Mouse (Mus musculus) liver, embryonic 13.5 days (tissue): ENCODE measurements around the gene Amph. TPM values are rescaled to one million over a fixed set of nuclear protein-coding genes. Genes with fewer than 3 reads are reported as not detected.

ENCODE experiments used
- ATAC-seq: fragments of 200-750 bp; cut with Nextera tagmentation; 2 replicates; pipeline ENCODE4 v1.8.0; 2017; ENCODE audit warnings: low read depth, mild to moderate bottlenecking, moderate number of reproducible peaks, moderate library complexity
- DNase-seq: peaks from one replicate; pipeline ENCODE4 v3.0.0; 2022
- H3K27ac ChIP-seq: fragments of 300-500 bp; sonication (generic); 2 replicates; pipeline ENCODE4 v1.5.1; 2015; ENCODE audit warnings: moderate library complexity, mild to moderate bottlenecking, inconsistent platforms
- H3K27me3 ChIP-seq: fragments of 300-500 bp; sonication (generic); 2 replicates; pipeline ENCODE4 v1.6.1; 2015; ENCODE audit warnings: mild to moderate bottlenecking, inconsistent platforms
- H3K36me3 ChIP-seq: fragments of 300-500 bp; sonication (generic); 2 replicates; pipeline ENCODE4 v1.6.1; 2015; ENCODE audit warnings: mild to moderate bottlenecking, inconsistent platforms
- H3K4me1 ChIP-seq: fragments of 300-500 bp; sonication (generic); replicated peaks from 2 replicates; pipeline ENCODE4 v1.6.1; 2015; ENCODE audit warnings: inconsistent platforms
- H3K4me2 ChIP-seq: fragments of 300-500 bp; sonication (generic); 2 replicates; pipeline ENCODE4 v1.6.1; 2015; ENCODE audit warnings: inconsistent platforms, mild to moderate bottlenecking, moderate library complexity
- H3K4me3 ChIP-seq: fragments of 300-500 bp; sonication (generic); replicated peaks from 2 replicates; pipeline ENCODE4 v1.5.1; 2015; ENCODE audit warnings: mild to moderate bottlenecking, inconsistent platforms
- H3K9ac ChIP-seq: fragments of 300-500 bp; sonication (generic); 2 replicates; pipeline ENCODE4 v1.6.1; 2015; ENCODE audit warnings: mild to moderate bottlenecking, inconsistent platforms
- H3K9me3 ChIP-seq: fragments of 300-500 bp; sonication (generic); replicated peaks from 2 replicates; pipeline ENCODE4 v1.6.1; 2016; ENCODE audit warnings: inconsistent platforms
- WGBS: fragments of 180-500 bp; shearing (Covaris S2); methylation state at CpG from one replicate; pipeline ENCODE4 v1.1.7; 2015; ENCODE audit not compliant: insufficient replicate concordance; 5-methylcytosine and 5-hydroxymethylcytosine counted together
- polyA plus RNA-seq: library from polyadenylated mRNA; unstranded; fragments of >200 nt; fragmentation: Nextera tagmentation; extraction: Ambion mirVana; gene quantifications from 2 replicates; pipeline ENCODE4 v1.2.1, GENCODE M21; 2015

Amph gene
- polyA plus RNA-seq, 1 experiment from 2014 or later: 0.29 TPM

- DNase-seq (no peak), ATAC-seq (no peak)
- H3K27me3 ChIP-seq: no peaks in the 10 kb centered on the region
- no peak overlapping the region for H3K4me2 ChIP-seq
- H3K4me3 ChIP-seq: no peak overlapping the region
- no peaks in the 10 kb centered on the region for H3K4me1 ChIP-seq
- no peaks in the 10 kb centered on the region for H3K9me3 ChIP-seq
- H3K36me3 ChIP-seq: no peaks in the 10 kb centered on the region
- no peak overlapping the region for H3K27ac ChIP-seq
- H3K9ac ChIP-seq: no peak overlapping the region
- WGBS: 58% methylated on average over 3 of the region's 3 CpGs
Measured at GRCm38 (mm10) chr13:19026923-19027322, 78.9 kb downstream of the Amph start.

GRCm38 (mm10) chr13:19027766-19028350 is 79.9 kb downstream of the Amph start:
- WGBS: 59% methylated on average over 6 of the region's 6 CpGs
- H3K9me3 ChIP-seq: no peaks in the 10 kb centered on the region
- ATAC-seq (no peak), DNase-seq (no peak)
- H3K36me3 ChIP-seq: no peaks in the 10 kb centered on the region
- no peaks in the 10 kb centered on the region for H3K27me3 ChIP-seq
- no peaks in the 10 kb centered on the region for H3K4me1 ChIP-seq
- no peak overlapping the region for H3K27ac ChIP-seq
- no peak overlapping the region for H3K9ac ChIP-seq
- no peak overlapping the region for H3K4me3 ChIP-seq
- H3K4me2 ChIP-seq: no peak overlapping the region

- 72% methylated on average over 8 of the region's 8 CpGs for WGBS
- H3K9ac ChIP-seq: no peak overlapping the region
- no peaks in the 10 kb centered on the region for H3K27me3 ChIP-seq
- DNase-seq: no peak
- no peak for ATAC-seq
- no peaks in the 10 kb centered on the region for H3K4me1 ChIP-seq
- no peak overlapping the region for H3K4me2 ChIP-seq
- no peaks in the 10 kb centered on the region for H3K9me3 ChIP-seq
- H3K27ac ChIP-seq: no peak overlapping the region
- no peaks in the 10 kb centered on the region for H3K36me3 ChIP-seq
- H3K4me3 ChIP-seq: no peak overlapping the region
Measured at GRCm38 (mm10) chr13:19031916-19032688, 84.1 kb downstream of the Amph start.

DNA sequence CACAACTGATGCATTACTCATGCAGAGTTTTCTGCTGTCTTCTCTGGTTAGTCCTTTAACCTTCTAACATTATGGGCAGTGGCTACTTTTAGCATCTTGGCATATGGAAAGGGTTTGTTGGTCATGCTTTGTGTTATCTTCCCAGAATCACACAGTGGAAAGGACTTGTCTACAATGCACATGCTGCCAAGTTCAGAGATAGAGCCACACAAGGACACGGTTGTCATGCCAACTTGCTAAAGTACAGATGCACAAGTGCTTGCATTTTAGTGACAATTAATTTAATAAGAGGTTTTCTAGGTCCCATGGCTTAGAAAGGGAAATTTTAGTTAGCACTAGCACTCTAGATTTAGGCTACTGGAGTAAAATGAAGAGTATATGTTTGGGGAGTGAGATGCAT is 104.1 kb downstream of the Amph start:
- DNase-seq (no peak), ATAC-seq (no peak)
- H3K27ac ChIP-seq: no peak overlapping the region
- 45% methylated on average over 1 of the region's 1 CpGs for WGBS
- H3K27me3 ChIP-seq: no peaks in the 10 kb centered on the region
- H3K36me3 ChIP-seq: no peaks in the 10 kb centered on the region
- no peak overlapping the region for H3K9ac ChIP-seq
- no peaks in the 10 kb centered on the region for H3K4me1 ChIP-seq
- H3K9me3 ChIP-seq: no peaks in the 10 kb centered on the region
- no peak overlapping the region for H3K4me2 ChIP-seq
- H3K4me3 ChIP-seq: no peak overlapping the region

- H3K4me2 ChIP-seq: no peak overlapping the region
- 52% methylated on average over 2 of the region's 2 CpGs for WGBS
- H3K27ac ChIP-seq: no peak overlapping the region
- no peaks in the 10 kb centered on the region for H3K36me3 ChIP-seq
- DNase-seq: no peak
- H3K9me3 ChIP-seq: no peaks in the 10 kb centered on the region
- H3K9ac ChIP-seq: no peak overlapping the region
- H3K27me3 ChIP-seq: no peaks in the 10 kb centered on the region
- no peak for ATAC-seq
- H3K4me1 ChIP-seq: no peaks in the 10 kb centered on the region
- H3K4me3 ChIP-seq: no peak overlapping the region
Measured at GRCm38 (mm10) chr13:19054504-19054903, 106.5 kb downstream of the Amph start.

GRCm38 (mm10) chr13:19072261-19072660 is 124.3 kb downstream of the Amph start:
- DNase-seq (no peak), ATAC-seq (no peak)

DNA sequence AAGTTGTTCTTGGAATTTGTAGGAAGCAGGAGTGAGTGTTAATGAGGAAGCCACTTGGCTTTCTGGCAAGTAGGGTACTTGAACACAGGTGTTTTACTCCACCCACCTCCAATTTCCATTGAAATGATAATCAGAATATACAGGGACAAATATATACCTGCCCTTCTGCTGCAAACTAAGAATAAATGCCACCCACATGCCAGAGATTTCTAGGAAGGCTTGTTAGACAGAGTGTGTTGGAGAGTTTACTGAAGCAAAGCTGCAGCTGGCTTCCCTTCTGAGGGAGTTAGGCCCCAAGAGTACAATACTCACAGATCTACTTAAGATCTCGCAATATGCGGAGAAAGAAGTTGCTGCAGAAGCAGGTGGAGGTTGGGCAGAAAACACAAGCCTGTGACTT is 129.4 kb downstream of the Amph start:
- no peaks in the 10 kb centered on the region for H3K4me1 ChIP-seq
- H3K9ac ChIP-seq: no peak overlapping the region
- no peak overlapping the region for H3K4me2 ChIP-seq
- no peak for ATAC-seq
- whole genome bisulfite sequencing: 83% methylated on average over 2 of the region's 2 CpGs
- H3K4me3 ChIP-seq: no peak overlapping the region
- no peak overlapping the region for H3K27ac ChIP-seq
- no peaks in the 10 kb centered on the region for H3K36me3 ChIP-seq
- no peaks in the 10 kb centered on the region for H3K27me3 ChIP-seq
- DNase-seq: no peak
- H3K9me3 ChIP-seq: no peaks in the 10 kb centered on the region

More at GRCm38 (mm10) chr13:19072261-19072660, 124.3 kb downstream of the Amph start:
- H3K4me1 ChIP-seq: no peaks in the 10 kb centered on the region
- H3K36me3 ChIP-seq: no peaks in the 10 kb centered on the region
- no peak overlapping the region for H3K4me2 ChIP-seq
- no peaks in the 10 kb centered on the region for H3K27me3 ChIP-seq
- H3K9ac ChIP-seq: no peak overlapping the region
- no peak overlapping the region for H3K4me3 ChIP-seq
- no peaks in the 10 kb centered on the region for H3K9me3 ChIP-seq
- no peak overlapping the region for H3K27ac ChIP-seq

- Histone ChIP-seq H3K9ac (no peak overlapping the region), H3K36me3 (no peaks in the 10 kb centered on the region), H3K27me3 (no peaks in the 10 kb centered on the region), H3K4me1 (no peaks in the 10 kb centered on the region), H3K27ac (no peak overlapping the region), H3K9me3 (no peaks in the 10 kb centered on the region), H3K4me3 (no peak overlapping the region), H3K4me2 (no peak overlapping the region)
- 66% methylated on average over 4 of the region's 4 CpGs for WGBS
- DNase-seq: no peak
- ATAC-seq: no peak
Measured at GRCm38 (mm10) chr13:19081932-19082331, 133.9 kb downstream of the Amph start.

- no peaks in the 10 kb centered on the region for H3K4me1 ChIP-seq
- H3K4me3 ChIP-seq: no peak overlapping the region
- no peaks in the 10 kb centered on the region for H3K27me3 ChIP-seq
- no peak overlapping the region for H3K4me2 ChIP-seq
- H3K9ac ChIP-seq: no peak overlapping the region
- no peaks in the 10 kb centered on the region for H3K36me3 ChIP-seq
- DNase-seq (no peak), ATAC-seq (no peak)
- WGBS: 77% methylated on average over 6 of the region's 6 CpGs
- H3K27ac ChIP-seq: no peak overlapping the region
- H3K9me3 ChIP-seq: no peaks in the 10 kb centered on the region
Measured at GRCm38 (mm10) chr13:19094571-19094970, 146.6 kb downstream of the Amph start.

DNA sequence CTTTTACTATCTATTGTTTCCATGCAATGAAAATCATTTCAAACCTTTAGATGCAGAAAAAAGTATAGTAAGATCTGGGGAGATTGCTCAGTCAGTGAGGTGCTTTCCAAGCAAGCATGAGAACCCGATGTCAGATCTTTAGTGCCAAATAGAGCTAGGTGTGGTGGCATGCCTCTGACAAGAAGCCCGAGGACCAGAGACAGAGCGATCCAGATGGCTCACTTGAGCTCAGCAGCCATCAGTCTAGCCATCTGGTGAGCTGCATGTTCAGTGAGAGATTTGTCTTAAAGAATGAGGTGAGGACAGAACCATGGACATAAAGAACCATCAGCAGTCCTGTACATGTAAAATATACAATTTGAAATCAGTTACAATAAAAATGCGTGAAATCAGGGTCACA is 149.1 kb downstream of the Amph start:
- Histone ChIP-seq H3K9ac (no peak overlapping the region), H3K4me2 (no peak overlapping the region), H3K9me3 (no peaks in the 10 kb centered on the region), H3K36me3 (no peaks in the 10 kb centered on the region), H3K27me3 (no peaks in the 10 kb centered on the region), H3K4me3 (no peak overlapping the region), H3K27ac (no peak overlapping the region), H3K4me1 (no peaks in the 10 kb centered on the region)
- WGBS: 66% methylated on average over 4 of the region's 4 CpGs
- ATAC-seq (no peak), DNase-seq (no peak)

GRCm38 (mm10) chr13:19101889-19102402 is 153.9 kb downstream of the Amph start:
- Histone ChIP-seq H3K4me3 (no peak overlapping the region), H3K9ac (no peak overlapping the region), H3K27ac (no peak overlapping the region), H3K9me3 (no peaks in the 10 kb centered on the region), H3K36me3 (no peaks in the 10 kb centered on the region), H3K27me3 (no peaks in the 10 kb centered on the region), H3K4me2 (no peak overlapping the region), H3K4me1 (no peaks in the 10 kb centered on the region)
- 70% methylated on average over 10 of the region's 10 CpGs for WGBS
- ATAC-seq (no peak), DNase-seq (no peak)

GRCm38 (mm10) chr13:19106418-19106817 is 158.4 kb downstream of the Amph start:
- ATAC-seq: no peak
- no peak overlapping the region for H3K4me2 ChIP-seq
- no peaks in the 10 kb centered on the region for H3K36me3 ChIP-seq
- 45% methylated on average over 5 of the region's 5 CpGs for WGBS
- H3K27me3 ChIP-seq: no peaks in the 10 kb centered on the region
- DNase-seq: no peak
- no peak overlapping the region for H3K9ac ChIP-seq
- no peak overlapping the region for H3K27ac ChIP-seq
- no peaks in the 10 kb centered on the region for H3K4me1 ChIP-seq
- no peaks in the 10 kb centered on the region for H3K9me3 ChIP-seq
- no peak overlapping the region for H3K4me3 ChIP-seq
